Mouse (Mus musculus) adrenal gland (tissue): ENCODE measurements around the gene Pglyrp4.
"Not testable (repeated sequence)": the region's sequence is repeated elsewhere in the genome, so short reads cannot be mapped to it uniquely, and the experiment has no call there.

ENCODE experiments used
- intact Hi-C: fragments of 180-260 bp; cut with DNase I; formaldehyde crosslinking; loops from one replicate; pipeline ENCODE4 v1.15.1; 2025
- long read RNA-seq, 2 experiments: library from polyadenylated mRNA; unstranded; transcript quantifications; one replicate each; pipeline ENCODE4 v2.0.0; 2020; ENCODE audit warnings: borderline replicate concordance in 1 of 2; ENCODE audit not compliant: insufficient replicate concordance in 1 of 2

Gene Pglyrp4
- long read RNA-seq, experiment 1: 0 reads
- long read RNA-seq, experiment 2: 0 reads

- intact Hi-C loops: no loop called here
Observed at GRCm38 (mm10) chr3:90726606-90727005, at the start of gene Pglyrp4. Pglyrp4 (plus strand) TSS chr3:90726906.

- intact Hi-C loops: no loop called here
Observed at GRCm38 (mm10) chr3:90678656-90679055, 48.0 kb upstream of the Pglyrp4 start.

GRCm38 (mm10) chr3:90683929-90684328 lies 42.8 kb upstream of the Pglyrp4 start:
- intact Hi-C loops: no loop called here

GRCm38 (mm10) chr3:90686835-90687234 lies 39.9 kb upstream of the Pglyrp4 start:
- intact Hi-C loops: no loop called here

GRCm38 (mm10) chr3:90693496-90693895 lies 33.2 kb upstream of the Pglyrp4 start:
- intact Hi-C loops: no loop called here

GRCm38 (mm10) chr3:90695613-90696012 lies 31.1 kb upstream of the Pglyrp4 start, which contains the start of gene S100a9:
S100a9 (minus strand) TSS chr3:90695721.
- intact Hi-C loops: no loop called here

- intact Hi-C loops: no loop called here
Observed at GRCm38 (mm10) chr3:90702244-90702643, 24.5 kb upstream of the Pglyrp4 start.

GRCm38 (mm10) chr3:90708523-90709202 lies 18.0 kb upstream of the Pglyrp4 start:
- intact Hi-C loops: loop anchor here (2.0 to 5.0 kb wide), 2 partner anchors 44 to 61 kb away; no protein-coding TSS in a partner anchor

- intact Hi-C loops: loop anchor here (2.0 to 5.0 kb wide), 2 partner anchors 45 to 63 kb away; no protein-coding TSS in a partner anchor
Observed at GRCm38 (mm10) chr3:90709591-90710460, 16.9 kb upstream of the Pglyrp4 start.

- intact Hi-C loops: no loop called here
Observed at GRCm38 (mm10) chr3:90749658-90750057, 23.0 kb downstream of the Pglyrp4 start.

- intact Hi-C loops: not testable (repeated sequence)
Observed at GRCm38 (mm10) chr3:90777776-90778175, 51.1 kb downstream of the Pglyrp4 start, which contains the start of gene Gm5849. Gm5849 (minus strand) TSS chr3:90777876.
